Mouse (Mus musculus) mouse trophoblast stem cell (cell line): ENCODE data around the gene Pdpk1.
"Not testable (repeated sequence)": the region's sequence is repeated elsewhere in the genome, so short reads cannot be mapped to it uniquely, and the experiment has no call there.

Source experiments
- in situ Hi-C, 2 experiments: fragments of 300-500 bp; cut with MseI, MboI; formaldehyde crosslinking; loops; 2 replicates in 1 of 2; 3 replicates in 1 of 2; pipeline ENCODE4 v1.15.1; 2025

The Pdpk1 gene

GRCm38 (mm10) chr17:24126801-24127200 is 23.9 kb downstream of the Pdpk1 start:
- in situ Hi-C loops = no loop called here

- in situ Hi-C loops = no loop called here
These were observed 31.3 kb downstream of the Pdpk1 start for GRCm38 (mm10) chr17:24119446-24119845.

GRCm38 (mm10) chr17:24113031-24113430 is 37.7 kb downstream of the Pdpk1 start:
- in situ Hi-C loops = no loop called here

- in situ Hi-C loops = no loop called here
These were observed 39.5 kb downstream of the Pdpk1 start for GRCm38 (mm10) chr17:24111256-24111655.

GRCm38 (mm10) chr17:24108896-24109295 is 41.8 kb downstream of the Pdpk1 start:
- in situ Hi-C loops = no loop called here

GRCm38 (mm10) chr17:24105111-24105510 is 45.6 kb downstream of the Pdpk1 start:
- in situ Hi-C loops = no loop called here

GRCm38 (mm10) chr17:24098354-24098753 is 52.4 kb downstream of the Pdpk1 start:
- in situ Hi-C loops = no loop called here

- in situ Hi-C loops = no loop called here
These were observed 60.1 kb downstream of the Pdpk1 start for GRCm38 (mm10) chr17:24090575-24090974.

- in situ Hi-C loops = not testable (repeated sequence)
These were observed 64.3 kb downstream of the Pdpk1 start for GRCm38 (mm10) chr17:24086399-24086798.

- in situ Hi-C loops = no loop called here
These were observed 66.1 kb downstream of the Pdpk1 start for GRCm38 (mm10) chr17:24084593-24084992.

GRCm38 (mm10) chr17:24077101-24077500 is 73.6 kb downstream of the Pdpk1 start:
- in situ Hi-C loops = no loop called here

- in situ Hi-C loops = no loop called here
These were observed 77.6 kb downstream of the Pdpk1 start, which contains the start of gene Kctd5 for GRCm38 (mm10) chr17:24072919-24073696. Gene Kctd5 (minus strand): TSS chr17:24073485.

- in situ Hi-C loops = no loop called here
These were observed 81.2 kb downstream of the Pdpk1 start for GRCm38 (mm10) chr17:24069531-24069930.

GRCm38 (mm10) chr17:24068271-24068670 is 82.5 kb downstream of the Pdpk1 start:
- in situ Hi-C loops = no loop called here

- in situ Hi-C loops = no loop called here
These were observed 88.1 kb downstream of the Pdpk1 start for GRCm38 (mm10) chr17:24062459-24063155.

GRCm38 (mm10) chr17:24057730-24058245 is 92.9 kb downstream of the Pdpk1 start:
- in situ Hi-C loops = no loop called here

GRCm38 (mm10) chr17:24056636-24057625 is 93.8 kb downstream of the Pdpk1 start:
- in situ Hi-C loops = no loop called here

- in situ Hi-C loops = no loop called here
These were observed 101.7 kb downstream of the Pdpk1 start for GRCm38 (mm10) chr17:24049008-24049407.

- in situ Hi-C loops = no loop called here
These were observed 102.7 kb downstream of the Pdpk1 start for GRCm38 (mm10) chr17:24048053-24048452.

- in situ Hi-C loops = no loop called here
These were observed 104.7 kb downstream of the Pdpk1 start for GRCm38 (mm10) chr17:24046026-24046425.

GRCm38 (mm10) chr17:24045608-24046007 is 105.1 kb downstream of the Pdpk1 start:
- in situ Hi-C loops = no loop called here

GRCm38 (mm10) chr17:24044482-24044881 is 106.2 kb downstream of the Pdpk1 start:
- in situ Hi-C loops = no loop called here
